Mouse (Mus musculus) liver, embryonic 16.5 days (tissue): ENCODE results near the gene Ccdc125. TPM values are rescaled to one million over a fixed set of nuclear protein-coding genes. Genes with fewer than 3 reads are reported as not detected.

Source experiments
- ATAC-seq: fragments of 200-750 bp; cut with Nextera tagmentation; 2 replicates; pipeline ENCODE4 v1.8.0; 2017; ENCODE audit warnings: low read depth, mild to moderate bottlenecking, moderate number of reproducible peaks, moderate library complexity
- H3K27ac ChIP-seq: fragments of 300-500 bp; sonication (generic); 2 replicates; pipeline ENCODE4 v1.5.1; 2014; ENCODE audit warnings: mild to moderate bottlenecking, low read length
- H3K27me3 ChIP-seq: fragments of 300-500 bp; sonication (generic); 2 replicates; pipeline ENCODE4 v1.6.1; 2014; ENCODE audit warnings: low read depth, low read length, mixed read lengths; ENCODE audit not compliant: control insufficient read depth, insufficient read depth
- H3K36me3 ChIP-seq: fragments of 300-500 bp; sonication (generic); 2 replicates; pipeline ENCODE4 v1.6.1; 2014; ENCODE audit warnings: mild to moderate bottlenecking; ENCODE audit not compliant: control insufficient read depth, insufficient read depth
- H3K4me1 ChIP-seq: fragments of 300-500 bp; sonication (generic); 2 replicates; pipeline ENCODE4 v1.6.1; 2014; ENCODE audit warnings: low read depth, low read length, mixed read lengths; ENCODE audit not compliant: control insufficient read depth
- H3K4me2 ChIP-seq: fragments of 300-500 bp; sonication (generic); 2 replicates; pipeline ENCODE4 v1.6.1; 2014; ENCODE audit warnings: low read depth, low read length, mixed read lengths
- H3K4me3 ChIP-seq: fragments of 300-500 bp; sonication (generic); 2 replicates; pipeline ENCODE4 v1.5.1; 2014; ENCODE audit warnings: low read depth, mild to moderate bottlenecking, low read length
- H3K9ac ChIP-seq: fragments of 300-500 bp; sonication (generic); 2 replicates; pipeline ENCODE4 v1.6.1; 2014; ENCODE audit warnings: low read depth, low read length
- H3K9me3 ChIP-seq: fragments of 300-500 bp; sonication (generic); replicated peaks from 2 replicates; pipeline ENCODE4 v1.6.1; 2016; ENCODE audit warnings: low read length; ENCODE audit not compliant: control insufficient read depth
- WGBS: fragments of 180-500 bp; shearing (Covaris S2); extraction: QIAGEN DNeasy Blood & Tissue Kit; methylation state at CpG from one replicate; pipeline ENCODE4 v1.1.7; 2014; ENCODE audit not compliant: insufficient replicate concordance; 5-methylcytosine and 5-hydroxymethylcytosine counted together
- polyA plus RNA-seq: library from polyadenylated mRNA; unstranded; fragments of >200 nt; fragmentation: Nextera tagmentation; extraction: Ambion mirVana; gene quantifications from 2 replicates; pipeline ENCODE4 v1.2.1, GENCODE M21; 2015

Ccdc125 gene
- polyA plus RNA-seq, 1 experiment from 2014 or later, result 6.0 TPM

DNA sequence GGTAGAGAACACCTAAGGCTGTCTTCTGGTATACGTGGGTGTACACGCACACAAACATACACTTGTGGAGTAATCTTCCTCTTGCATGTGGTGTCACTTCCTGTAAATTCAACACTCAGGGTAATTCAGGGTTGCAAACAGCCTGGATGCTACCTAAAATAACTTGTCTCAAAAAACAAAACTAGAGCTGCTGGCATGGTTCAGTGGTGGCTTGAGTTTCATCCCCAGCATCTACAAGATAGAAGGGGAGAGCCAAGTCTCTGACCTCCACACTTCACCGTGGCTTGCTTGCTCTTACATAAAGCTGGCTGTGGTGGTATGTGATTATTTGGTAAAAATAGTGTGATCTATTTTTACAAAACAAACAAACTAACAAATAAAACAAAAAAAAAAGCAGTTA lies 28.0 kb downstream of the Ccdc125 start:
- Histone ChIP-seq H3K9me3 (no peaks in the 10 kb centered on the region), H3K27me3 (no peaks in the 10 kb centered on the region), H3K9ac (no peak overlapping the region), H3K4me1 (no peaks in the 10 kb centered on the region), H3K4me2 (no peak overlapping the region), H3K4me3 (no peak overlapping the region), H3K36me3 (peaks cover 7% of the 10 kb centered on the region; the same call in 1 of the 2 replicates), H3K27ac (no peak overlapping the region)
- ATAC-seq, result no peak
- whole genome bisulfite sequencing, result 68% methylated on average over 3 of the region's 3 CpGs

GRCm38 (mm10) chr13:100698866-100699265 lies 29.3 kb downstream of the Ccdc125 start:
- Histone ChIP-seq H3K27me3 (no peaks in the 10 kb centered on the region), H3K4me1 (no peaks in the 10 kb centered on the region), H3K4me2 (no peak overlapping the region), H3K9ac (no peak overlapping the region), H3K9me3 (no peaks in the 10 kb centered on the region), H3K4me3 (no peak overlapping the region), H3K27ac (no peak overlapping the region), H3K36me3 (peaks cover 18% of the 10 kb centered on the region)
- no peak for ATAC-seq
- WGBS, result 87% methylated on average over 10 of the region's 10 CpGs

- no peak overlapping the region for H3K4me2 ChIP-seq
- no peak overlapping the region for H3K9ac ChIP-seq
- H3K4me3 ChIP-seq, result no peak overlapping the region
- no peaks in the 10 kb centered on the region for H3K4me1 ChIP-seq
- no peak for ATAC-seq
- H3K36me3 ChIP-seq, result peaks cover 38% of the 10 kb centered on the region
- no peaks in the 10 kb centered on the region for H3K9me3 ChIP-seq
- no peak overlapping the region for H3K27ac ChIP-seq
- 85% methylated on average over 2 of the region's 2 CpGs for WGBS
- H3K27me3 ChIP-seq, result no peaks in the 10 kb centered on the region
These were observed 34.0 kb downstream of the Ccdc125 start for GRCm38 (mm10) chr13:100703468-100703867.

DNA sequence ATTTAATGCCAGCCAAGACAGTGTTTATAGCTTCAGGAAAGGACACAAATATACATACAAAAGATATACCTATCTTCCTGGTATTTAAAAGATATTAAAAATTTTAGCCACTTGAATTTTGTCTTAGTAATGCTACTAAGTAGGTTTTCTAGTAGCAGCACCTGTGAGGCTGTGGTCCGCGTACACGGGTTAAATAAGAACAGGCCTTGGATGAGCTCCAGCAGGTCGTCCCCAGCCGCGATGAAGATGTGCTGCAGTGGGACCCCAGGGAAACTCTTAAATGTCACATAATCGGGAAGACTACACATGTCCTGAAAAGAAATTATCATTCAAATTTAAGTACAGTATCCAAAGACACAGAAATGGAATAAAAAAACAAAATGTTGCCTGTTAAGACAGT lies 36.7 kb downstream of the Ccdc125 start:
- Histone ChIP-seq H3K9ac (no peak overlapping the region), H3K4me2 (no peak overlapping the region), H3K4me1 (no peaks in the 10 kb centered on the region), H3K27me3 (no peaks in the 10 kb centered on the region), H3K27ac (no peak overlapping the region), H3K36me3 (peaks cover 57% of the 10 kb centered on the region), H3K4me3 (no peak overlapping the region), H3K9me3 (no peaks in the 10 kb centered on the region)
- no peak for ATAC-seq
- 89% methylated on average over 7 of the region's 7 CpGs for WGBS

DNA sequence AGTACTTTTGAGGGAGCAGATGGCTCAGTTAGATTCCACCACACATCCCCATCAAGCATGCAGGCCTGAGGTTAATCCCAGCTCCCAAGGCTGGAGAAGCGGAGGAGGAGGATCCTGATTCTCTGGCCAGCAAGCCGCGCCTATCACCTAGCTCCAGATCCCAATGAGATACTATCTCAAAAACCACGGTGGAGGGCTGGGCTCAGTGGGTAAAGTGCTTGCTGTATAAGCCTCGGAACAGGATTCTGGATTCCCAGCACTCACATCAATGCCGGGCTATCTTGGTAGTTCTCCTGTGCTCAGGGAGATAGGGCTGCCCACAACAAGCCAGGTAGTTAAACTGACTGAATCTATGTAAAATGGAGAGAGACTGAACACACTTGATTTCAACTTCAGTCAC lies 46.0 kb downstream of the Ccdc125 start:
- ATAC-seq, result no peak
- 48% methylated on average over 6 of the region's 6 CpGs for WGBS

GRCm38 (mm10) chr13:100721656-100722055 lies 52.1 kb downstream of the Ccdc125 start:
- H3K27ac ChIP-seq, result no peak overlapping the region
- H3K9me3 ChIP-seq, result no peaks in the 10 kb centered on the region
- H3K36me3 ChIP-seq, result peaks cover 8% of the 10 kb centered on the region
- no peak overlapping the region for H3K9ac ChIP-seq
- H3K4me1 ChIP-seq, result peaks cover 6% of the 10 kb centered on the region
- ATAC-seq, result no peak
- 74% methylated on average over 5 of the region's 5 CpGs for WGBS
- no peak overlapping the region for H3K4me3 ChIP-seq
- H3K27me3 ChIP-seq, result no peaks in the 10 kb centered on the region
- H3K4me2 ChIP-seq, result no peak overlapping the region

More for the DNA sequence above, 46.0 kb downstream of the Ccdc125 start:
- Histone ChIP-seq H3K9ac (no peak overlapping the region), H3K9me3 (no peaks in the 10 kb centered on the region), H3K27ac (no peak overlapping the region), H3K4me1 (no peaks in the 10 kb centered on the region), H3K27me3 (no peaks in the 10 kb centered on the region), H3K4me2 (no peak overlapping the region), H3K36me3 (peaks cover 28% of the 10 kb centered on the region), H3K4me3 (no peak overlapping the region)

- 81% methylated on average over 7 of the region's 7 CpGs for WGBS
- no peak for ATAC-seq
- Histone ChIP-seq H3K9me3 (no peaks in the 10 kb centered on the region), H3K27me3 (no peaks in the 10 kb centered on the region), H3K27ac (no peak overlapping the region), H3K4me2 (no peak overlapping the region), H3K9ac (no peak overlapping the region), H3K4me1 (peaks cover 17% of the 10 kb centered on the region), H3K36me3 (peaks cover 8% of the 10 kb centered on the region), H3K4me3 (no peak overlapping the region)
These were observed 54.7 kb downstream of the Ccdc125 start for GRCm38 (mm10) chr13:100724051-100724754.

DNA sequence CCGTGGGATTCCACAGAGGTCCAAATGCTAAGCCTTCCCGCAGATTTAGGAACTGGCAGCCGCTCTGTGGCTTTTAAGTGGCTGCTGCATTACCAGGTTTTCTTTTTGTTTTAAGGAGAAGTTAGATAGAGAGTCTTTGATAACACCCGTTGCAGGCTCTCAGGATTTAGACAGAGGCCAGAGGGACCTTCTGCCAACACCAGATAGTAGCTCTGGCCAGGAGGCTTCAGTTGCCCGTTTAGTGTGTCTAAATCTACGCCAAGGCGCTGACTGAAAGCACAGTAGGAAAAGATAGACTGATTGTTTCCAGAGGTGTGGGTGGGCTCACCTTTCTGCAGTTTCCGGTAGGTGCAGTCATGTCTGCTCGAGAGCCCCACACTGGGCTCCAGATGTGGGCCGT lies 55.7 kb downstream of the Ccdc125 start:
- no peak overlapping the region for H3K9ac ChIP-seq
- no peak overlapping the region for H3K27ac ChIP-seq
- no peaks in the 10 kb centered on the region for H3K27me3 ChIP-seq
- H3K36me3 ChIP-seq, result peaks cover 6% of the 10 kb centered on the region
- H3K4me3 ChIP-seq, result no peak overlapping the region
- peak; percentile 59 for ATAC-seq
- H3K9me3 ChIP-seq, result no peaks in the 10 kb centered on the region
- peaks cover 20% of the 10 kb centered on the region for H3K4me1 ChIP-seq
- 32% methylated on average over 10 of the region's 10 CpGs for WGBS
- no peak overlapping the region for H3K4me2 ChIP-seq

DNA sequence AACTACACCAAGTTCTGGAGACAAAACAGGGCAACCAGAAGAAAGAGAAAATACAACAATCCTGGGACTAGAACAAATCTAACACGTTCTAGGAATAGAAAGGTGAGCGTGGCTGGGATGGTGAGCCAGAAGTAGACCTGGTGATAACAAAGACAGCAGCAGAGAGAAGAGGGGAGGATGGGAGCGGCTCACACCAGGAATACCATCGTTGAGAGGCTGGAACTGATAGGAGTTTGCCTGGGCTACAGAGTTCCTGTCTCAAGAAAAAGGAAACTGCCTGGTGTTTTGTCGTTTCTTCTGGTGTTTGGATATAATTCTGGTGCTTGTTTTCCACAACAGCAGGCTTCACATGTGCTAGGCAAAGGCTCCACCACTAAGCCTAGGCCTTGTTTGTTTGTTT lies 58.6 kb downstream of the Ccdc125 start:
- Histone ChIP-seq H3K9me3 (no peaks in the 10 kb centered on the region), H3K9ac (no peak overlapping the region), H3K4me3 (no peak overlapping the region), H3K27me3 (no peaks in the 10 kb centered on the region), H3K4me2 (no peak overlapping the region), H3K27ac (peak overlapping the region; percentile 25; the same call in 1 of the 2 replicates), H3K36me3 (peaks cover 6% of the 10 kb centered on the region), H3K4me1 (peaks cover 25% of the 10 kb centered on the region)
- ATAC-seq, result no peak
- 59% methylated on average over 5 of the region's 5 CpGs for WGBS
